Mouse (Mus musculus) megakaryocyte, embryonic 14.5 days (primary cell): ENCODE measurements around the gene Fars2. TPM values are rescaled to one million over a fixed set of nuclear protein-coding genes. Genes with fewer than 3 reads are reported as not detected.

ENCODE experiments used
- H3K27me3 ChIP-seq: replicated peaks from 2 replicates; pipeline ENCODE3; 2012; ENCODE audit warnings: inconsistent platforms
- H3K36me3 ChIP-seq: replicated peaks from 2 replicates; pipeline ENCODE3; 2012; ENCODE audit warnings: low read length, inconsistent platforms, mixed read lengths
- H3K4me1 ChIP-seq: 2 replicates; pipeline ENCODE4 v1.6.1; 2012; ENCODE audit warnings: inconsistent platforms
- H3K4me3 ChIP-seq: replicated peaks from 2 replicates; pipeline ENCODE3; 2012; ENCODE audit warnings: moderate library complexity, mild to moderate bottlenecking, inconsistent platforms
- H3K9me3 ChIP-seq: 2 replicates; pipeline ENCODE4 v1.6.1; 2012; ENCODE audit warnings: inconsistent platforms
- FLI1 ChIP-seq: IDR thresholded peaks from 2 replicates; pipeline ENCODE4 v1.6.1; 2012; ENCODE audit warnings: low read length, inconsistent platforms, mixed read lengths
- GATA1 ChIP-seq: IDR thresholded peaks from 3 replicates; pipeline ENCODE4 v1.6.1; 2012; ENCODE audit warnings: mixed read lengths, low read length, inconsistent platforms, borderline replicate concordance
- polyA plus RNA-seq: library from polyadenylated mRNA; stranded (reverse); fragments of >175 nt; gene quantifications from 2 replicates; pipeline ENCODE4 v1.2.3, GENCODE M21; 2012; ENCODE audit warnings: low replicate concordance; ENCODE audit not compliant: insufficient read depth

Fars2 gene
- 8.3 and 34.4 TPM in 2 replicates for polyA plus RNA-seq

DNA sequence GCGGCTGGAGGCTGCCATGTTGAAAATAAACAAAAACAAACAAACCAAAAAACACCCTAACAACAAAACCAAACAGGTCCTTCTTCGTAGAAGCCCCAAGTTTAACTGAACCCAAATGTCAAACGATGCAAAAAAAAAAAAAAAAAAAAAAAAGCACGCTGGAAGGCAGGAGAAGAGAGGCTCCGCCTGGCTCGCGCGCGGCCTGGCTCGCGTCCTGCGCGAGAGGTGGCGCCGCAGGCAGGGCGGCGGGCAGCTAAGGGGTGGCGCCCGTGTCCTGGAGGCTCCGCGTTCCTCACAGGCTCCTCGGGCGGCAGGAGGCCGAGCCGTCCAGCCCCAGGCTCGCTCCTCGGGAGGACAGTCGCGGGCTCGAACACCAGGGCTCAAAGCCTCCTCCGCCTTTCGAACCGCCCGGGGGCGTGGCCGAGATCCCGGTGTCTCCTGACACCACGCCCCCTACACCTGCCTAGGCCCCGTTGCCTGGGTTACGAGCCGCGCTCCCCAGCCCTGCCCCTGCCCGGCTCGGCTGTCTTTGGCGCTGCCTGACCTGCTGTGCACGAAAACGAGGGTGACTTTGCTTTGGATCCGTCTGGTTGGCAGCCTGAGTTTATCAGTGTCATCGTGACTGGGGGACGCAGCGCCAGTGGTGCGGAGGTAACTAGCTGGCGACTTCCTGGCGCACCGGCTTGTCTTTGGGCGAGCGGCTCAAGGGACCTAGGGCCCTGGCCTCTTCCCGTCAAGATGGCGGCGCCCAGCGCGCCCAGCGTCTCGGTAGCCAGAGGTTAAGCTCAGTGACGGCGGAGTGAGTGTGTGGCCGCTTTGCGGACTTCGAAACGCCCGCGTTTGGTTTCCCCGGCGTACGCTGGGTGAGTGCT is at the start of gene Fars2, which contains the start of gene Lyrm4:
TSS of gene Fars2 (plus strand) at position 270 of the 872 bp plus-strand sequence.
TSS of gene Lyrm4 (minus strand) at position 384 of the 872 bp plus-strand sequence.
- H3K27me3 ChIP-seq = no peaks in the 10 kb centered on the region
- H3K4me3 ChIP-seq = peak within 1 kb of the TSS; percentile 97
- H3K36me3 ChIP-seq = no peaks in the 10 kb centered on the region
- peaks cover 33% of the 10 kb centered on the region for H3K4me1 ChIP-seq
- TF ChIP-seq GATA1 (no peak), FLI1 (no peak)
- no peaks in the 10 kb centered on the region for H3K9me3 ChIP-seq

DNA sequence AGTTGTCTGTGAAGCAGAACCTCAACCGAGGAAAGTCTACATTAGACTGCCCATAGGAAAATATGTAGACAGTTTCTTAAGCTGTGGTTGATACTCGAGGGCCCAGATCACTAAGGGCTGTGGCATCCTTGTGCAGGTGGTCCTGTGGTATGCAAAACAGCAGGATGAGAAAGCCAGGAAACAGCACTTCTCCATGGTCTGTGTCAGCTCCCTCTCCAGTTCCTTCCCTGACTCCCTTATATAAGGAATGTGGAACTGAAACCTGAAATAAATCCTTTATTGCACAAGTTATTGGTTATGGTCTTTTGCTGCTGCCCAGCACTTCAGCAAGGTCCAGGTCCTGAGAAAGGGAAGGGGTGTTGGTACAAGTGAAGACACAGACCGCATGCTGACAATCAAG is 42.7 kb upstream of the Fars2 start:
- H3K36me3 ChIP-seq = no peaks in the 10 kb centered on the region

DNA sequence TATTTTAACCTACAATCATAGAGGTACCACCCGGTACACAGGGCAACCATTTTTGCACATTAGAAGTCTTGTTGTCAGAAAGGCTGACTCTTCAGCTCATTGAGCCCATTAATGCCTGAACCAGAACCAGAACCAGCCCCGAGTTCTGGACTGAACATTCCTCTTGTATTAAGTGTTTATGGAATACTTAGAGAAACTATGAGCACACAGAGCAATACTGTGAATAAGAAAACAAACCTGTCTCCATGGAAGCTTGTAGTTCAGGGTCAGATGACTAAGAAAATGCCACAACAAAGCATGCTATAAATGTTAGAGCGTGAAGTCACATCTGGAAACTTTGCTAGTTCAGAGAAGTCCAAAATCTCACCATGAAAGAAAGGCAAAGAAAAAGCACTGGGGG is 35.6 kb upstream of the Fars2 start:
- TF ChIP-seq FLI1 (no peak), GATA1 (no peak)
- H3K27me3 ChIP-seq = no peaks in the 10 kb centered on the region
- no peaks in the 10 kb centered on the region for H3K9me3 ChIP-seq
- H3K4me3 ChIP-seq = no peak overlapping the region
- peaks cover 11% of the 10 kb centered on the region for H3K36me3 ChIP-seq
- peaks cover 2% of the 10 kb centered on the region for H3K4me1 ChIP-seq

More for the DNA sequence above, 42.7 kb upstream of the Fars2 start:
- no peaks in the 10 kb centered on the region for H3K27me3 ChIP-seq
- TF ChIP-seq GATA1 = no peak
- no peak for TF ChIP-seq FLI1
- H3K9me3 ChIP-seq = no peaks in the 10 kb centered on the region
- H3K4me3 ChIP-seq = no peak overlapping the region
- no peaks in the 10 kb centered on the region for H3K4me1 ChIP-seq

DNA sequence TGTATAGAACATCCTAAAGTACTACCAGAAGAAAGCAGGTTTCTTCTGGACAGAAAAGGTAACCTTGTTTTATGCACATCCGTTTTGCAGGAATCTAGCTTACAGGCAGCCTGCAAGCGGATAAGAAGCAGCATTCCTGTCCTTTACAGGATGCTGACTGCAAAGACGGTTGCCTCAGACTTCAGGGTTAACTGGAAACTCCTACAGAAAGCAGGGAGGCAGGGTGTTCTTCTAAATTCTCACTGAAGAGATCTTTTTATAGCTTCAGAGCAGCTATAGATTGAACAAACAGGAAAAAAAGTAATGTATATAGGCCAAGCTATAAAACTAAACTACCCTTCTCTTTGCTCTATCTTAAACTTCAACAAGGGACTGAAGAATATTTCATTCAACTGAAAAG is 32.5 kb upstream of the Fars2 start:
- no peaks in the 10 kb centered on the region for H3K9me3 ChIP-seq
- H3K4me3 ChIP-seq = no peak overlapping the region
- TF ChIP-seq GATA1 (no peak), FLI1 (no peak)
- peaks cover 8% of the 10 kb centered on the region for H3K4me1 ChIP-seq
- no peaks in the 10 kb centered on the region for H3K27me3 ChIP-seq
- peaks cover 24% of the 10 kb centered on the region for H3K36me3 ChIP-seq

DNA sequence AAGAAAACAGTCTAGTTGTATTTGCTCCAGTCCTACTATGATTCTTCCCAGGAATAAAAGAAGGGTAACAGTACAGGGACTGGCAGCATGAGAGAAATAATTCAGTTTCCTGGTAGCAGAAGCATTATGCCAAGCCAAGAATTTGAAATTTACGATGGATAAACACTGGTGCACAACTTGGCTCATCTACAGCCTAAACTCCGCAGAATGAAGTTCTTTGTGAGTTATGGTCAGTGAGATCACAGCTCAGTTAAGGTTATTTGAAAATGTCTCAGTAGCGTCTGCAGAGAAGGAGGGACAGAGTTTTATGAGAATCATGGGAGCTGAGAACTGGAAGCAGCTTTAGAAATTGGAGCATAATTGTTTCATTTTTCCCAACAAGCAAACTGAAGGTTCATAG is 31.2 kb upstream of the Fars2 start:
- H3K36me3 ChIP-seq = peaks cover 37% of the 10 kb centered on the region
- no peaks in the 10 kb centered on the region for H3K27me3 ChIP-seq
- peaks cover 8% of the 10 kb centered on the region for H3K4me1 ChIP-seq
- H3K9me3 ChIP-seq = no peaks in the 10 kb centered on the region
- TF ChIP-seq FLI1 (no peak), GATA1 (no peak)
- no peak overlapping the region for H3K4me3 ChIP-seq

DNA sequence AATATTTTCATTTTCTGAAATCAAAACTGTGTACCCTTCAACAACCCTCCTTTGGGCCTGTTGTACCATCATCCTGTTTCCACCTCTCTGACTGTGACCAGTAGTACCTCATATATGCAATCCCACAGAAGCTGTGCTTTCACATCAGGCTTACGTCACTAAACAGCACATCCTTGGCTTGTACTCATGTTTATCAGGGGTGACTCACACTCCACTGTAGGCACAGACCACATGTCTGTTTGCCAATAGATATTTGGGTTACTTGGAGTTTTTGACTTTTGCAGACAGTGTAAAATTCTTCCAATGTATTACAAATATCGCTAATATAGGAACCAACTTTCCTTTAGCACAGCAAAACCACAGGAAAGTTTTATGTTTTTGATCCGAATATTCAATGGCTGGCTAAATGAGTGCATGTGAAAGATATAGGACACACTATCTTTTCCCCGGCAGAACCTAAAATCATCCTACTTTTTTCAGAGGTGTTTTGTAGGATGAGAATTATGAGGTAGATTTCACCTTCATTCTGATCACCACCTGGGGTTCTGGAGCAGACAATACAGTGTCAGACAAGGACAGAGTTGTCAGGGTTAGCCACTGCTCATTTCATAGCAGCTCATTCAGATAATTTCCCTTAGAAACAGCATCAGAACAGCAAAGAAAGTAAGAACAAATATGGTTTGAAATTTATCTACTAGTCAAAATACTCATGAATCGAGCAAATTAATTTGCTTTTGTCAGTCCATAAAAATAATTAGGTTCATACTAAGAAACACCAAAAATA is 30.4 kb upstream of the Fars2 start:
- TF ChIP-seq GATA1 = no peak
- TF ChIP-seq FLI1 = no peak
- H3K36me3 ChIP-seq = peaks cover 41% of the 10 kb centered on the region

DNA sequence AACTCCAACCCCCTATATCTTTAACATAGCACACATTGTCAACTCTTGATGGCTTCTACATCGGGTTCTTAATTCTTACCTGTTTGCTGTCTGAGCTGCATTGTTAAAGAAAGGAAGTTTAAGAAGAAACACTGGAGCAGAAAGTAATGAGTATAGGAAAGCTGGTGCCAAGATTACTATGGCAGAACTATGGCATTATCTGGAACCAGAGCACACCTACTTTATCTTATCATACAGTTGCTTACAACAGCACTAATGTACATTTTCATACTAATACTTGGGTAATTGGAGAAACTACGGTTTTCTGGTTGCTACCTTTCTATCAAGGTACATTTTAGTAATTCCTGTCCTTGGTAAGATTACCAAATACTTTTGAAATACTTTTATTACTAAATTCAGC is 29.8 kb upstream of the Fars2 start:
- H3K36me3 ChIP-seq = peaks cover 47% of the 10 kb centered on the region
- no peak for TF ChIP-seq FLI1
- TF ChIP-seq GATA1 = no peak

More for the DNA sequence above, 30.4 kb upstream of the Fars2 start:
- peaks cover 8% of the 10 kb centered on the region for H3K4me1 ChIP-seq
- H3K4me3 ChIP-seq = no peak overlapping the region
- no peaks in the 10 kb centered on the region for H3K27me3 ChIP-seq
- no peaks in the 10 kb centered on the region for H3K9me3 ChIP-seq

DNA sequence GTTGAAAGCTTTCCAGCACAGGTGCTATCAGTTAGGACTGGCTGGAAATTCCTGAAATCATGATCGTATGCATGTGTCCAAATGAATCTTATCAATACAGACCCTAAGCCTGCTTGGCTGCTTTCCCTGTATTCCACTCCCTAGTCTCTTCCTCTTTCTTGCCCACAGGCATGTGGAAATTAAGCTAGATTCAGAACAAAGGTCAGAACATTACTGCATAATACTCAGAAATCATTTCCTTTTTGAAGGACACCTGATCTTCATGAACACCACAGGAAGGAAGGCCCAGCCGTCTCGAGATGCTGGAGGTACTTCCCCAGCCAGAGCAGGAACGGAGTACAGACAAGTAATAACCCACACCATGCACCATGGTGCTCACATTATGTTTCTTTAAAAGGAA is 29.0 kb upstream of the Fars2 start:
- Histone ChIP-seq H3K9me3 (no peaks in the 10 kb centered on the region), H3K36me3 (peaks cover 45% of the 10 kb centered on the region), H3K4me3 (no peak overlapping the region), H3K4me1 (peaks cover 8% of the 10 kb centered on the region), H3K27me3 (no peaks in the 10 kb centered on the region)
- TF ChIP-seq GATA1 = no peak
- TF ChIP-seq FLI1 = no peak

More for the DNA sequence above, 29.8 kb upstream of the Fars2 start:
- Histone ChIP-seq H3K27me3 (no peaks in the 10 kb centered on the region), H3K4me3 (no peak overlapping the region), H3K4me1 (peaks cover 8% of the 10 kb centered on the region), H3K9me3 (no peaks in the 10 kb centered on the region)

DNA sequence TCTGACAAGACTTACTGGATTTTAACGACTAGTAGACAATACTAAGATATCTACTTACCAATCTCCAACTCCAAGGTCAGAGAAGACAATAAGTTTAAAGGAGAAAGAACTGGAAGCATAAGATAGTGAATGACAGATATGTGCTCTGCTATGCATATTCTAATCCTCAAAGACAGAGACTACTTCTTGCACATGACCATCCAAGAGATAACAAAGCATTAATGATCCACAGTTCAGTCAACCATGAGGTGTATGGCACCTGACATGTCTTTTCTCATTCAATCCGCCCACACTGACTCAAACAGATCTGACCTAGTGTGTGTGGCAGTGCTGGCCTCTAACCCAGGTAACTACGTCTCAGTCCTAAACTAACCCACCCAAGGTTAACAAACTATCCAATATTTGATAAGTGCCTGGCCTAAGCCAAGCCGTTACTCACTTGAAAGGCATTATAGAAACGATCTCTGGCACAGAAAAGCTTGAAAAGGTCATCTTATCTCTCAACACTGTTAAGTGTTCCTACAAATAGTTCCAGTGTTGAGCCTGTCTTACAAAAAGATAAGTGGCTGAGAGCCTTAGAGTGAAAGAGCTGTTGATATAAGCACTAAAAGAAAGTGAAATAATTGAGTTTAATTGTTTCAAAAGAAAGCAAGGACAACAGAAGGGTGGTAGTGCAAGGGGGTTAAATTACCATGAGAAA is 20.4 kb upstream of the Fars2 start:
- TF ChIP-seq GATA1 = no peak
- no peak for TF ChIP-seq FLI1
- Histone ChIP-seq H3K36me3 (peaks cover 8% of the 10 kb centered on the region), H3K27me3 (no peaks in the 10 kb centered on the region), H3K4me1 (no peaks in the 10 kb centered on the region; the same call in 1 of the 2 replicates), H3K9me3 (no peaks in the 10 kb centered on the region), H3K4me3 (no peak overlapping the region)
